Mouse (Mus musculus) forebrain, embryonic 14.5 days (tissue): ENCODE measurements around the gene Ncor2. TPM values are rescaled to one million over a fixed set of nuclear protein-coding genes. Genes with fewer than 3 reads are reported as not detected.

ENCODE experiments used
- ATAC-seq: fragments of 200-750 bp; cut with Nextera tagmentation; 2 replicates; pipeline ENCODE4 v1.8.0; 2017; ENCODE audit warnings: mild to moderate bottlenecking, moderate library complexity
- DNase-seq: peaks from one replicate; pipeline ENCODE4 v3.0.0-alpha.2; 2015; ENCODE audit warnings: low spot score
- H3K27ac ChIP-seq: fragments of 300-500 bp; sonication (generic); 2 replicates; pipeline ENCODE4 v1.5.1; 2014; ENCODE audit warnings: low read depth, mild to moderate bottlenecking, control low read depth, low read length, moderate library complexity
- H3K27me3 ChIP-seq: fragments of 300-500 bp; sonication (generic); replicated peaks from 2 replicates; pipeline ENCODE4 v1.6.1; 2014; ENCODE audit warnings: low read length, control low read depth, mixed read lengths; ENCODE audit not compliant: control insufficient read depth, insufficient read depth
- H3K36me3 ChIP-seq: fragments of 300-500 bp; sonication (generic); 2 replicates; pipeline ENCODE4 v1.6.1; 2014; ENCODE audit warnings: low read length, control low read depth; ENCODE audit not compliant: control insufficient read depth, insufficient read depth
- H3K4me1 ChIP-seq: fragments of 300-500 bp; sonication (generic); 2 replicates; pipeline ENCODE4 v1.6.1; 2014; ENCODE audit warnings: antibody characterized with exemption, low read length, control low read depth; ENCODE audit not compliant: control insufficient read depth, insufficient read depth
- H3K4me2 ChIP-seq: fragments of 300-500 bp; sonication (generic); 2 replicates; pipeline ENCODE4 v1.6.1; 2014; ENCODE audit warnings: mild to moderate bottlenecking, control low read depth, low read length
- H3K4me3 ChIP-seq: fragments of 300-500 bp; sonication (generic); 2 replicates; pipeline ENCODE4 v1.5.1; 2014; ENCODE audit warnings: low read depth, low read length, control low read depth
- H3K9ac ChIP-seq: fragments of 300-500 bp; sonication (generic); 2 replicates; pipeline ENCODE4 v1.6.1; 2014; ENCODE audit warnings: mild to moderate bottlenecking, low read length, control low read depth, moderate library complexity
- H3K9me3 ChIP-seq: fragments of 300-500 bp; sonication (generic); replicated peaks from 2 replicates; pipeline ENCODE4 v1.6.1; 2016; ENCODE audit warnings: low read length, control low read depth, mixed read lengths; ENCODE audit not compliant: control insufficient read depth
- WGBS: fragments of 180-500 bp; shearing (Covaris S2); extraction: QIAGEN DNeasy Blood & Tissue Kit; methylation state at CpG from one replicate; pipeline ENCODE4 v1.1.7; 2014; 5-methylcytosine and 5-hydroxymethylcytosine counted together
- polyA plus RNA-seq: library from polyadenylated mRNA; unstranded; fragments of >200 nt; fragmentation: Nextera tagmentation; extraction: Ambion mirVana; gene quantifications from 2 replicates; pipeline ENCODE4 v1.2.1, GENCODE M21; 2014

Gene Ncor2
- 15.1 and 22.3 TPM in 2 replicates for polyA plus RNA-seq

DNA sequence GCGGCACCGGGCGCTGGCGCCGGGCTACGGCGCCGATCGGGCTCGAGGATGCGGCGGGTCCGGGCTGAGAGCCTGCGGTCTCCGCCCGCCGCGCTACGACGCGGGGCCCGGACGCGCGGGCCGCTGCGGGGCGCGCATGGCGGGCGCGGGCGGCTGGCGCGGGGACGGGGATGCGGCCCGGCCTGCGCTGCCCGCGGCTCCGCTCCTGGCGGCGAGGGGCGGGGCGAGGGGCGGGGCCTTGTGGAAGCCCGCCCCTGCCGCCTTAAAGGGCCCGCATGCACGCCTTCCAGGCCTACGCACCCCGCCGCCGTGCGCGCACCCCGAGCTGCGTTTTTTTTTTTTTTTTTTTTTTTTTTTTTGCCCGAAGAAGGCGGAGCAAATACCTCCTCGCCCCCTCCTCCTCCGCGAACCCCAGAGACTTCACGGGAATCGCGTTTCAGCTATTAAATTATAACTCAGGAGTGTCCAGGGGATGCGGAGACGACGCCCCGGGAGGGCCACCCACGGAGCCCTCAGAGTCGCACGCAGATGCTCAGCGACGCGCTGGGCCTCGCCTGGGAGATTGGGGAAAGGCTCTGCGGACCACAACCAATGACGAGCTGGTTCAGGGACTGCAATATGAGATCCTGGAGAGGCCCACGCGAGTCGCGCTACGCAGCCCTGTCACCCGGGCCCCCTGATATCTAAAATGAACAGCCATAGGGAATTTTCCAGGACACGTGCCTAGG, at the start of gene Ncor2:
Gene Ncor2, minus strand, starts transcription at position 213 of the 728 bp plus-strand sequence.
- under 1% methylated on average over 48 of the region's 87 CpGs for WGBS
- DNase-seq (peak; percentile 95), ATAC-seq (peak; percentile 85)
- H3K27ac ChIP-seq, result peak within 1 kb of the TSS; percentile 95
- no peaks in the 10 kb centered on the region for H3K36me3 ChIP-seq
- H3K4me1 ChIP-seq, result peaks cover 35% of the 10 kb centered on the region
- H3K9ac ChIP-seq, result peak within 1 kb of the TSS; percentile 91
- peak within 1 kb of the TSS; percentile 93 for H3K4me3 ChIP-seq
- H3K27me3 ChIP-seq, result no peaks in the 10 kb centered on the region
- H3K4me2 ChIP-seq, result peak within 1 kb of the TSS; percentile 71
- no peaks in the 10 kb centered on the region for H3K9me3 ChIP-seq

DNA sequence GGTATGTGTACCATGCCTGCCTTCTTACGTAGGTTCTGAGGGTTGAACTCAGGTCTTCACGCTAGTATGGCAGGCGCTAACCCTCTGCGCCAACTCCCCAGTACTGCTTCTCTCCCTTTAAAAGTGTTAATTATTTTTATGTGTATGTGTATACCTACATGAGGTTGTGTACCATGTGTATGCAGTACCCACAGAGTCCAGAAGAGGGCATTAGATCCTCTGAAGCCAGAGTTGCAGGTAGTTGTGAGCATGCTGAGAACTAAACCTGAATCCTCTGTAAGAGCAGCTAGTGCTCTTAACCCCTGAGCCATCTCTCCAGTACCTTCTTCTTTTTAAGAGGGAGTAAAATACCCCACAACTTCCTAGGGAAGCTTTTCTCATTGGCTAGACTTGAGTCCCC, 48.7 kb upstream of the Ncor2 start:
- no peak for ATAC-seq
- WGBS, result 100% methylated on average over 4 of the region's 4 CpGs
- no peak overlapping the region for H3K4me2 ChIP-seq

DNA sequence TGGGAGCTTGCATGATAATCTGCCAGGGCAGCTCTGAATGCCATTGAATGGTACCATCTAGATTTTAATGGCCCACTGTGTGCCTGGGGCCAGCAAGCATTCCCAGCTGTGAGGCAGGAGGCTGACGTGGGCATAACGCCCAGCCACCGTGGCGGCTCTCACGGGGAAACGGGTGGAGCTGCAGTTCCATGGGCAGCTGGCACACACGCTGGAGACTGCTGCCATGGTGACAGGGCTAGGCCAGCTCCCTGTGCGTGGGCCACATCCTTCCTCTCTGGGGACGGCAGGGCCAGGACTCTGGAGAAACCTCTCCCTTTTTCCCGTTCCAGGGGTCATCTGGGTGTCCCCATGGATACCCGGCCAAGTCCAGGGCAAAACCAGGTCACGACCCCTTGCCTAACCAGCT, 47.2 kb upstream of the Ncor2 start:
- WGBS, result 38% methylated on average over 12 of the region's 12 CpGs
- no peak overlapping the region for H3K4me3 ChIP-seq
- peaks cover 17% of the 10 kb centered on the region for H3K4me1 ChIP-seq
- no peak overlapping the region for H3K9ac ChIP-seq
- H3K27ac ChIP-seq, result peak overlapping the region; percentile 58; the same call in 1 of the 2 replicates
- H3K36me3 ChIP-seq, result no peaks in the 10 kb centered on the region
- ATAC-seq (peak; percentile 80), DNase-seq (peak; percentile 82)
- H3K4me2 ChIP-seq, result no peak overlapping the region
- H3K9me3 ChIP-seq, result no peaks in the 10 kb centered on the region
- H3K27me3 ChIP-seq, result no peaks in the 10 kb centered on the region

More for the DNA sequence above, 48.7 kb upstream of the Ncor2 start:
- DNase-seq, result no peak
- Histone ChIP-seq H3K36me3 (no peaks in the 10 kb centered on the region), H3K27ac (no peak overlapping the region), H3K4me3 (no peak overlapping the region), H3K9ac (no peak overlapping the region), H3K9me3 (no peaks in the 10 kb centered on the region), H3K4me1 (peaks cover 6% of the 10 kb centered on the region; the same call in 1 of the 2 replicates), H3K27me3 (no peaks in the 10 kb centered on the region)

DNA sequence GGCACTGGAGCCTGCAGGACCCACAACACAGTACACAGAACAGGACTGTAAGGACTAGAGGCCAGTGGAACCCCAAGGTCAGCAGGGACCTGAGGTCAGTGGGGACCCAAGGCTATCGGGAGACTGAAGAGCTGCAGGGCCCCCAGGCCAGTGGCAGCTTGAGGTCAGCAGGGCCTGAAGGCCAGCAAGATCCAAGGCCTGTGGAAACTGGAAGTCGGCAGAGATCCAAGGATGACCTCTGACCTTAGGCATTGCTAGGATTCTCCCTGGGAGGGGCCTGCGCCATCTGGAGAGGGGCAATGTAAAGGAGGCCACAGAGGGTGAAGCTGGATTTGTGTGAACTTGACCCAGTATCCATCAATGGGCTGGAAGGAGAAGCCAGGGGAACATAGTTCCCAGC, 45.9 kb upstream of the Ncor2 start:
- Histone ChIP-seq H3K4me3 (no peak overlapping the region), H3K4me2 (no peak overlapping the region), H3K27ac (no peak overlapping the region), H3K27me3 (no peaks in the 10 kb centered on the region), H3K9ac (no peak overlapping the region), H3K9me3 (no peaks in the 10 kb centered on the region), H3K4me1 (peaks cover 17% of the 10 kb centered on the region), H3K36me3 (no peaks in the 10 kb centered on the region)
- no peak for DNase-seq
- ATAC-seq, result no peak
- 63% methylated on average over 3 of the region's 3 CpGs for WGBS

DNA sequence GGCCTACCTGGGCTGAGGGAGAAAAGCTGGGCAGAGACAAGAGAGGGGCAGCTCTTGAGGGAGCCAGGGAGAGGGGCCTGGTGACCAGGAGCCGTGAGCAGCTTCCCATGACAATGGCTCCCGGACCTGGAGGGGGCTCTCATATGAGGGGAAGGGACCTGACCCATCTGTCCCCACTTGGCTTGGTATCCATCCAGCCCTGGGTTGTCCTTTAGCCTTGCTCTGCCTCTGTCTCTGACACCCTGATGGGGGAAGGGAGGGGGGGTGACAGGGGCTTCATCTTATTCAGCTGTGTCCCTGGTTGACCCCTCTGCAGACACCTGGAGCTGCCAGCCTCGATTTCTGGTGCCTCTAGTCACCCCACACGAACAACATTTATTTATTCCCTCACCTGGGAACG, 44.9 kb upstream of the Ncor2 start:
- H3K4me2 ChIP-seq, result no peak overlapping the region
- no peaks in the 10 kb centered on the region for H3K9me3 ChIP-seq
- no peaks in the 10 kb centered on the region for H3K27me3 ChIP-seq
- no peak overlapping the region for H3K27ac ChIP-seq
- no peak overlapping the region for H3K9ac ChIP-seq
- 64% methylated on average over 5 of the region's 5 CpGs for WGBS
- H3K36me3 ChIP-seq, result no peaks in the 10 kb centered on the region
- no peak overlapping the region for H3K4me3 ChIP-seq
- ATAC-seq (no peak), DNase-seq (no peak)
- peaks cover 17% of the 10 kb centered on the region for H3K4me1 ChIP-seq

DNA sequence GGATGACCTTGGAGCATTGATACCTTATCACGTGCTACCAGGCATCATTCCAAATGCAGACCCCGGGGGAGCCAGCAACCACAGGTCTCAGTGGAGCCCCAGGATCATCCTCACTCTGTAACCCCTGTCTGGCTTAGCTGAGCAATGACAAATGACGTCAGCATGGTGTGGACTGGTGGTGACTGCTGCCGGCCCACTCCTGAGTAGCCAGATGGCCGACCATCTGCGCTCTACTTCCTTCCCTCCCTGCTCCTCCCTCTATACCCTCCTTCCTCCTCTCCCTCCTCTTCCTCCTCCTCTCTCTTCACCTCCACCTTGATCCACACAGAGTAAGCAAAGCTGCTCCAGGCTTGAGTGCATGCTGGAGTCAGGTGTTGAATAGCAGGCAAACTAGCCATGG, 43.7 kb upstream of the Ncor2 start:
- no peak overlapping the region for H3K27ac ChIP-seq
- H3K4me2 ChIP-seq, result no peak overlapping the region
- DNase-seq, result no peak
- WGBS, result 73% methylated on average over 6 of the region's 6 CpGs
- no peak overlapping the region for H3K4me3 ChIP-seq
- H3K27me3 ChIP-seq, result no peaks in the 10 kb centered on the region
- ATAC-seq, result no peak
- no peaks in the 10 kb centered on the region for H3K9me3 ChIP-seq
- H3K4me1 ChIP-seq, result peaks cover 22% of the 10 kb centered on the region
- H3K36me3 ChIP-seq, result no peaks in the 10 kb centered on the region
- H3K9ac ChIP-seq, result no peak overlapping the region

DNA sequence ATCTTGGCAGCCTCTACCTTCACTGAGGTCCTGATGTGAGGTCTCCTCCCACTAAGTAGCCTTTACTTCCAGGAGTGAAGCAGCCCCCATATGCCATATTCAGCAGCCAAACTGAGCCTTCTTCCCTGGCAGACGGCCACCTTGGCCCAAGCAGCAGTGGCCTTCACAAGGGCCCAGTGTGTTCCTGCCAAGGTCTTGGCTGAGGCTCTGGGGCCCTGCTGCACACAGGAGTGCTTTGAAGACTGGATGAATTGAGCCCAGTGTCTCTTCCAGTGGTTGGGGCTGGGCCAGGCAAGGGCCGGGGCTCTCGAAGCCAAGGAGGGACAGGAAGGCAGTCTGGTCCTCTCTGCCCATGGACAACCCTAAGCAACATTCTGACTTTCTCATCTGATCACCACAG, 42.8 kb upstream of the Ncor2 start:
- no peak overlapping the region for H3K4me2 ChIP-seq
- ATAC-seq, result peak; percentile 47
- H3K4me3 ChIP-seq, result no peak overlapping the region
- H3K27me3 ChIP-seq, result no peaks in the 10 kb centered on the region
- no peaks in the 10 kb centered on the region for H3K9me3 ChIP-seq
- H3K36me3 ChIP-seq, result no peaks in the 10 kb centered on the region
- peaks cover 27% of the 10 kb centered on the region for H3K4me1 ChIP-seq
- WGBS, result 46% methylated on average over 3 of the region's 3 CpGs
- peak; percentile 76 for DNase-seq
- H3K9ac ChIP-seq, result no peak overlapping the region
- peak overlapping the region; percentile 62 for H3K27ac ChIP-seq

DNA sequence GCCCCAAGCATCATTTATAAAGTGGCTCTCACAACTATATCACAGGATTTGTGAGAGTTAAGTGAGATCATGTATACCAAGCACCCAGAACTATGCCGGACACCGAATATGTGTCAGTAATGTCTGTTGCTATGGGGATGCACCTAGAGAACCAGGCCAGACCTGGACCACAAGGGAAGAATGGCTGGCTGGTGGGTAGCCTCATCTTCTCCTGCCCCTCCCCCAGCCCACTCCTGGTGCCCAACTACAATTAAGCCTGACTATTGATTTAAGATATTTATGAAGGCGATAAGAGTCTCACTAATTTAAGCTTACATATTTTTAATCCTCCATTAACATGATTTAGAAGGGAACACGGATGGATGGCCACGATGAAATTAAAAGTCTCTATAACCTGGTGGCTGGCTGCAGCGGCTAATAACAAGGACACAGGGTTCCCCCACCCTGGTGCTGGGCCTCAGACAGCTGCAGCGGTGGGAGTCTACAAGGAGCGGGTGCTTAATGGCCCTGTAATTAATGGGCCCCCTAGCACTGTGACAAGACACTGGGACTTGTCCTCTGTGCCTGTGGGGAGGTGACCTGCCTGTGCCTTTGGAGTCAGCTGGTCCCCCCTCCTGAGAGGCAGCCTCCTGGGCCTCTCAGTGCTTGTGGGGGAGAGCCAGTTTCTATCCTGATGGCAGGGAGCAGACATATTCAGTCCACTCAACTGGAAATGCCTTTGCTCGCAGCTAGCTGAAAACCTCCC, 38.6 kb upstream of the Ncor2 start:
- H3K4me2 ChIP-seq, result no peak overlapping the region
- H3K9me3 ChIP-seq, result no peaks in the 10 kb centered on the region
- DNase-seq (no peak), ATAC-seq (no peak)
- H3K4me3 ChIP-seq, result no peak overlapping the region
- peak overlapping the region; percentile 67 for H3K27ac ChIP-seq
- WGBS, result 57% methylated on average over 9 of the region's 9 CpGs
- H3K4me1 ChIP-seq, result peaks cover 34% of the 10 kb centered on the region
- no peaks in the 10 kb centered on the region for H3K27me3 ChIP-seq
- H3K36me3 ChIP-seq, result no peaks in the 10 kb centered on the region
- H3K9ac ChIP-seq, result no peak overlapping the region; the same call in 1 of the 2 replicates
